10 mouse cellular contexts compared by ENCODE assay signal in genomic region chr7:142655633-142656032, GRCm38 (mm10). TPM values are rescaled to one million over a fixed set of nuclear protein-coding genes. Genes with fewer than 3 reads are reported as not detected.
DNase-seq lines count a peak whose midpoint lies in the region; ATAC-seq and TF ChIP-seq lines count a peak whose summit lies in the region.
"Had no signal": no experiment of that assay in that cellular context is flagged by ENCODE, and none has a peak within 500 bp of the region (broad histone marks: within the 10 kb centered on the region; RNA-seq: fewer than 3 reads in every experiment).

No protein-coding gene starts in this region.

- ATAC-seq in kidney, embryonic 15.5 days (replicated peaks; ENCODE audit: low FRiP score), result no peak
- ATAC-seq in embryonic facial prominence, embryonic 15.5 days (ENCODE audit: insufficient number of reproducible peaks, low FRiP score, low TSS enrichment, low read depth), result no peak
- no peak for ATAC-seq in intestine, embryonic 15.5 days
- ATAC-seq in neural tube, embryonic 13.5 days (ENCODE audit: low read depth), result no peak
- ATAC-seq in megakaryocyte, adult 5-6 weeks (ENCODE audit: poor library complexity, severe bottlenecking), result no peak
- ATAC-seq: forebrain, embryonic 15.5 days had no signal

- DNase-seq in kidney, adult 2 months, result no peak
- DNase-seq in thymus, postnatal 0 days (ENCODE audit: low spot score), result no peak
- DNase-seq: cerebellum, adult 2 months had no signal

- TF ChIP-seq CTCF in kidney, adult 2 months (conservative IDR thresholded peaks at IDR 0.05; ENCODE audit: insufficient read depth, insufficient read length, low read depth, low read length), result no peak

- no peaks in the 10 kb centered on the region for H3K9me3 ChIP-seq in kidney, embryonic 15.5 days (replicated peaks)
- no peaks in the 10 kb centered on the region for H3K9me3 ChIP-seq in embryonic facial prominence, embryonic 15.5 days (replicated peaks)
- no peaks in the 10 kb centered on the region for H3K9me3 ChIP-seq in intestine, embryonic 15.5 days
- H3K9me3 ChIP-seq in neural tube, embryonic 13.5 days, result no peaks in the 10 kb centered on the region
- H3K9me3 ChIP-seq: forebrain, embryonic 15.5 days had no signal

- H3K27ac ChIP-seq in kidney, embryonic 15.5 days, result no peak overlapping the region
- no peak overlapping the region for H3K27ac ChIP-seq in kidney, adult 2 months (ENCODE audit: insufficient read depth, low read depth, low read length)
- H3K27ac ChIP-seq in embryonic facial prominence, embryonic 15.5 days (replicated peaks), result no peak overlapping the region
- H3K27ac ChIP-seq in intestine, embryonic 15.5 days, result no peak overlapping the region
- no peak overlapping the region for H3K27ac ChIP-seq in neural tube, embryonic 13.5 days (replicated peaks)
- H3K27ac ChIP-seq: forebrain, embryonic 15.5 days had no signal

- peaks cover 38% of the 10 kb centered on the region for H3K36me3 ChIP-seq in kidney, embryonic 15.5 days
- H3K36me3 ChIP-seq in kidney, adult 2 months (ENCODE audit: control insufficient read depth, insufficient read depth, low read length), result no peaks in the 10 kb centered on the region
- H3K36me3 ChIP-seq in embryonic facial prominence, embryonic 15.5 days, result peaks cover 24% of the 10 kb centered on the region; the same call in 1 of the 2 replicates
- H3K36me3 ChIP-seq in intestine, embryonic 15.5 days, result 0 out of 2 replicates have a peak, but pooled peaks cover 6% of the 10 kb centered on the region
- H3K36me3 ChIP-seq in neural tube, embryonic 13.5 days, result no peaks in the 10 kb centered on the region
- H3K36me3 ChIP-seq: forebrain, embryonic 15.5 days; G1E had no signal

- no peak for TF ChIP-seq POLR2A in kidney, adult 2 months (IDR thresholded peaks at IDR 0.05; ENCODE audit: low read depth, low read length)

- H3K27me3 ChIP-seq in kidney, embryonic 15.5 days, result peaks cover 76% of the 10 kb centered on the region
- peaks cover 8% of the 10 kb centered on the region for H3K27me3 ChIP-seq in kidney, adult 2 months (replicated peaks; ENCODE audit: control insufficient read depth, insufficient read depth, low read length)
- peaks cover 66% of the 10 kb centered on the region for H3K27me3 ChIP-seq in embryonic facial prominence, embryonic 15.5 days
- H3K27me3 ChIP-seq in intestine, embryonic 15.5 days (replicated peaks), result peaks cover 72% of the 10 kb centered on the region
- peaks cover 95% of the 10 kb centered on the region for H3K27me3 ChIP-seq in neural tube, embryonic 13.5 days

- 6% methylated on average over 11 of the region's 11 CpGs for WGBS in kidney, embryonic 15.5 days
- 30% methylated on average over 11 of the region's 11 CpGs for WGBS in kidney, adult 2 months
- 16% methylated on average over 11 of the region's 11 CpGs for WGBS in embryonic facial prominence, embryonic 15.5 days
- 14% methylated on average over 11 of the region's 11 CpGs for WGBS in intestine, embryonic 15.5 days
- 17% methylated on average over 11 of the region's 11 CpGs for WGBS in neural tube, embryonic 13.5 days

- peak overlapping the region; percentile 36 for H3K9ac ChIP-seq in kidney, embryonic 15.5 days
- H3K9ac ChIP-seq in embryonic facial prominence, embryonic 15.5 days, result peak overlapping the region; percentile 15; the same call in 1 of the 2 replicates
- H3K9ac ChIP-seq in intestine, embryonic 15.5 days, result peak overlapping the region; percentile 39
- no peak overlapping the region for H3K9ac ChIP-seq in neural tube, embryonic 13.5 days
- H3K9ac ChIP-seq: forebrain, embryonic 15.5 days had no signal

- H3K4me3 ChIP-seq in kidney, embryonic 15.5 days (replicated peaks), result peak overlapping the region; percentile 61
- H3K4me3 ChIP-seq in kidney, adult 2 months (ENCODE audit: insufficient read depth, low read depth, low read length), result no peak overlapping the region
- peak overlapping the region; percentile 60 for H3K4me3 ChIP-seq in embryonic facial prominence, embryonic 15.5 days (replicated peaks)
- peak overlapping the region; percentile 58 for H3K4me3 ChIP-seq in intestine, embryonic 15.5 days (replicated peaks)
- peak overlapping the region; percentile 17; the same call in 1 of the 2 replicates for H3K4me3 ChIP-seq in neural tube, embryonic 13.5 days
- H3K4me3 ChIP-seq: forebrain, embryonic 15.5 days had no signal

- peaks cover 61% of the 10 kb centered on the region for H3K4me1 ChIP-seq in kidney, embryonic 15.5 days
- H3K4me1 ChIP-seq in kidney, adult 2 months (ENCODE audit: control insufficient read depth, insufficient read depth, low read length), result no peaks in the 10 kb centered on the region
- peaks cover 44% of the 10 kb centered on the region for H3K4me1 ChIP-seq in embryonic facial prominence, embryonic 15.5 days
- H3K4me1 ChIP-seq in intestine, embryonic 15.5 days (replicated peaks), result peaks cover 22% of the 10 kb centered on the region
- peaks cover 22% of the 10 kb centered on the region for H3K4me1 ChIP-seq in neural tube, embryonic 13.5 days (replicated peaks)

- H3K4me2 ChIP-seq in kidney, embryonic 15.5 days, result peak overlapping the region; percentile 78
- H3K4me2 ChIP-seq in embryonic facial prominence, embryonic 15.5 days (replicated peaks), result peak overlapping the region; percentile 71
- peak overlapping the region; percentile 73 for H3K4me2 ChIP-seq in intestine, embryonic 15.5 days (replicated peaks)
- peak overlapping the region; percentile 39 for H3K4me2 ChIP-seq in neural tube, embryonic 13.5 days
- H3K4me2 ChIP-seq: forebrain, embryonic 15.5 days had no signal

RNA-seq across cellular contexts. Expression of gene Igf2, which starts 11.0 kb away (rescaled TPM):
- polyA plus RNA-seq in kidney, embryonic 15.5 days (2015; fragmentation: Nextera tagmentation; extraction: Ambion mirVana), result 693 and 696 TPM in 2 replicates
- polyA plus RNA-seq in kidney, adult 2 months (2012; rRNA removed), result 26.9 and 36.9 TPM in 2 replicates
- polyA plus RNA-seq in embryonic facial prominence, embryonic 15.5 days (2015; fragmentation: Nextera tagmentation; extraction: Ambion mirVana), result 970 and 1,114 TPM in 2 replicates
- 958 and 978 TPM in 2 replicates for polyA plus RNA-seq in intestine, embryonic 15.5 days (2015; fragmentation: Nextera tagmentation; extraction: Ambion mirVana)
- 203 and 254 TPM in 2 replicates for polyA plus RNA-seq in neural tube, embryonic 13.5 days (2015; fragmentation: Nextera tagmentation; extraction: Ambion mirVana)
- polyA plus RNA-seq in thymus, postnatal 0 days (2015; fragmentation: Nextera tagmentation; extraction: Ambion mirVana), result 53.2 and 64.1 TPM in 2 replicates
- total RNA-seq in megakaryocyte, adult 5-6 weeks (2015), result 0.05 TPM in 1 of 2 replicates, not detected in the other
- total RNA-seq in megakaryocyte, adult 5-6 weeks (2017), result not detected in 2 replicates
- polyA plus RNA-seq: G1E had no signal

RNA-seq across cellular contexts. Expression of gene Gm49394, which starts 14.1 kb away (rescaled TPM):
- not detected in 2 replicates for polyA plus RNA-seq in kidney, embryonic 15.5 days (2015; fragmentation: Nextera tagmentation; extraction: Ambion mirVana)
- 0.03 TPM in 1 of 2 replicates, not detected in the other for polyA plus RNA-seq in kidney, adult 2 months (2012; rRNA removed)
- 0.25 and 0.80 TPM in 2 replicates for polyA plus RNA-seq in embryonic facial prominence, embryonic 15.5 days (2015; fragmentation: Nextera tagmentation; extraction: Ambion mirVana)
- 1.0 and 1.4 TPM in 2 replicates for polyA plus RNA-seq in intestine, embryonic 15.5 days (2015; fragmentation: Nextera tagmentation; extraction: Ambion mirVana)
- polyA plus RNA-seq in neural tube, embryonic 13.5 days (2015; fragmentation: Nextera tagmentation; extraction: Ambion mirVana), result not detected in 2 replicates
- 0.08 TPM in 1 of 2 replicates, not detected in the other for polyA plus RNA-seq in thymus, postnatal 0 days (2015; fragmentation: Nextera tagmentation; extraction: Ambion mirVana)
- not detected in 2 replicates for total RNA-seq in megakaryocyte, adult 5-6 weeks (2015)
- total RNA-seq in megakaryocyte, adult 5-6 weeks (2017), result not detected in 2 replicates
- polyA plus RNA-seq: G1E had no signal
